Mouse (Mus musculus) yolk sac, embryonic 10.5 days (tissue): ENCODE data around the gene Akr1d1.

Experiments used
- DNase-seq: peaks from one replicate; pipeline ENCODE4 v3.0.0-alpha.2; 2017; ENCODE audit warnings: low spot score

Gene Akr1d1

DNA sequence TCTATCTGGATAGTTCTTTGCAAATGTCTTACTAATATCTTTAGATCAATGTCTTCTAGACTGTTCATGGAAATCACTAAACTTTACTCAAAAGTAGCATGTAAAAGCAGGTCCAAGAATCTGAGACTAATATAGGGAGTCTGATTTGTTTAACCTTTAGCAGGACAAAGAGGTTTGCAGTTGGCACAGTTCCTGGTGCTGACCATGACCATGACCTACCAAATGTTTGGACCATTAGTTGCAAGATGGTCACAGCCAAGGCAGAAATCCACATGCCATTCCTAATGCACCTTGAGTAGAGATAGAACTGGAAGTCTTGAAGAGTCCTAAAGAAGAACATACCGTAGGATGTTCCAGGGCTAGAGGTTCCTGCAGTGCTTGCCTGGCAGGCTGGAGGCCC is 37.4 kb downstream of the Akr1d1 start:
- DNase-seq, result no peak

GRCm38 (mm10) chr6:37571939-37572338 is 42.0 kb downstream of the Akr1d1 start:
- DNase-seq, result no peak

DNA sequence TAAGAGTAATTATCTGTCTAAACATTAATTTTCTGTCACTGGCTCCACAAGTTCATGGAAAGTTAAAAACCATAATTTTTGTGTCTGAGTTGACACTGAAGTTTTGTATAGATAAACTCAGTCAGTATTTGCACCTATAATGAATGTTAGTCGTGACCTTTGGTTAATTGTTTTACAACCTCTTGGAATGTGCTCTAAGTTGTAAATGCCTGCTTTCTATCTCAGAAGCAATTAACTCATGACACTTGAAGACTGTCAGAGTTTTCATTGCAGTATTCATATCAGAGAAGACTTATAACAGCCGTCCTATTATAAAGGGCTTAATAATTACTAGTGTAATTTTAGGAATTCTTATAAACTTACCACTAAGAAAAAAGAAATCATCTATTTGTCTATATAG is 43.0 kb downstream of the Akr1d1 start:
- no peak for DNase-seq

GRCm38 (mm10) chr6:37580476-37580875 is 50.5 kb downstream of the Akr1d1 start:
- DNase-seq, result no peak

DNA sequence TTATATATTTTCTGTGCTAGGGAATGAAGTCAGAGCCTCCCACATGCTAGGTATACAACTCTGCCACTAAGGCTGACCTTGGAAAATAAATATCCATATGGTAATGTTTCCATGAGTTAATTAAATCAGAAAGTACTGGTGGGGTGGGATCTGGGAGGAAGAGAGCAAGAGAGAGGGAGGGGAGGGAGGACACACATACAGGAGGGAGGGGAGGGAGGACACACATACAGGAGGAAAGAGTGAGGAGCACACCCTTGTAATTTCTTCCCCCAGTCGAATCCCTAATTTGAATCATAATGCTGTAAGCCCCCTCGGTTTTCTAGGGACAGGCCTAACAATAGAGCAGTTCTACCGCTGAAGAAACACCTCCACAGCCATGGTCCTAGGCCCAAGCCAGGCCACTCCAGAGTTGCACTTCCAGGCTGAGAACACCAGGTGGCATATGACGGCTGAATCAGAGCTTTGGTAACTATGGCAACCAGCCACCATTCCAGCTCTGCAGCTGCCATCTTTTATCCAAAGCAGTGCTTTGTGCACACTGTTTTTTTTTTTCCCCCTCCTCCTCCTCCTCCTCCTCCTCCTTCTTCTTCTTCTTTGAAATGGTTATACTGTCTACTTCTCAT is 59.5 kb downstream of the Akr1d1 start:
- peak; percentile 62 for DNase-seq

DNA sequence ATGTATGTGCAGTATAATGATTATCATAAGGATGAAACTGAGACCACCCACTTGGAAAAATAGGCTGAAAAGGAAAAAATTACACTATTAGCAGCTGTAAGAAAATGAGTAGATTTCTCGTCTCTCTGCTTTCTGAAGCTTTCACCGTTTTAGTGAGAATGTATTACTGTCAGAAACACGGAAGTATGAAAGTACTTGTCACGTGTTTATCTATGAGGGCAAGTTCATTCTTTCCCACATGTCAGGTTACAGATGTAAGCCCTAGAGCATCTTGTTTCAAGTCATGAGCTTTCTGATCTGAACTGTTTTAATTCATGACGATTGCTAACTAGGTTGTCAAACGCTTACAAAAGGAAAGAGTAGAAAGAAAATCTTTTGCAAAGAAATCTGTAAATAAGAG is 60.8 kb downstream of the Akr1d1 start:
- no peak for DNase-seq

- peak; percentile 70 for DNase-seq
Observed at GRCm38 (mm10) chr6:37592101-37593032, 62.4 kb downstream of the Akr1d1 start.

DNA sequence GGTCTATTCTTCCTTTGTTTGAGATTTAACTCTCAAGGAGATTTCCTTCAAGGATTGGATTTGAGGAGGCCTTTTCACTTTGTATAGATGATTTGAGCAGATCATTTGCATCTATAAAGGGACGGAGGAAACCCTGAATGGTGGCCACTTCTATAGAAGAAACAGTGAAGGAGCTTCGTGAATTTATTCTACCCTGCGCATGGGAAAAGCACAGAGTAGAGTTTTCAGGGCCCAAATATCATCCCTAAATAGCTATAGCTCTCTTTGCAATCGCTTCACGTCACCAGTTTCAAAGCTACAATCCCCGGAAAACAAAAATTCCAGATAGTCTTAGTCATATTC is 63.0 kb downstream of the Akr1d1 start:
- DNase-seq, result no peak

- DNase-seq, result no peak
Observed at GRCm38 (mm10) chr6:37593551-37594089, 63.6 kb downstream of the Akr1d1 start.

- no peak for DNase-seq
Observed at GRCm38 (mm10) chr6:37597088-37597487, 67.1 kb downstream of the Akr1d1 start.

- DNase-seq, result no peak
Observed at GRCm38 (mm10) chr6:37598033-37598432, 68.1 kb downstream of the Akr1d1 start.

GRCm38 (mm10) chr6:37600976-37601498 is 71.1 kb downstream of the Akr1d1 start:
- DNase-seq, result no peak

DNA sequence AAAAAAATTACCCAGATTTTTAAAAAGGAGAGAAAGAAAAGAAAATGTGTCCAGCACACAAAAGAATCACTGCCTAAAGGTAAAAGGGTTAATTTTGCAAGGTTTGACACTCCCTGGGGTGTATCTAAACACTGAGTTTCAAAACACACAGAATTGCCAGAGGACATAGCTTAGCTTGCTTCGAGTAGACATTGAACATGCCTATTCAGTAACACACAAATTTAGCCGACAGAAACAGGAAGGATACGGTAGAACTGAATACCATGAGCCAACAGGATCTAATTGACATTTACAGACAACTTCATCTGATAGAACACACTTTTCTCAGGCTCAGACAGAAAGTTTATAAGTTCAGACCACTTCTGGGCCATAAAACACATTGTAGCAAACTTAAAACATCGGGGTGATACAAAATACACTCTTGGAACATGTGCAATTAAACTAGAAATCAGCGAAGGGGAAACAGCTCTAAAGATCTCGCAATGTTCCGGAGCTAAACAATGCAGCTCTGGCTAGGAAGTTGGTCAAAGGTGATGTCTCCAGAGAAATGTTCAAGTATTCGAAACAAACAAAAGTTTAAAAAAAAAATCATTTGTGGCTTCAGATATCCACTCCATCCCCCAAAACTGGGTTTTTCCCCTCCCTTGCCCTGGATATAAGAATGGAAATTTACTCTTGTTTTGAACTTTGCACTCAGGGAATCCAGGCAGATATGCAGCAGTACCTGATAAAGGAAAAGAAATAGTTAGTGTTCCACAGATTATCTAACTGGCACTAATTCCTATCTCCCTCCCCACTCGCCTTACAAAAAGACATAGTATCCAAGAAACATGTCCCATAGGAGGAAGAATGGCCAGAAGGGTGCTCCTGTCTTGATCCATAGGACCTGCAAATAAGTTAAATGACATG is 73.1 kb downstream of the Akr1d1 start:
- DNase-seq, result no peak

DNA sequence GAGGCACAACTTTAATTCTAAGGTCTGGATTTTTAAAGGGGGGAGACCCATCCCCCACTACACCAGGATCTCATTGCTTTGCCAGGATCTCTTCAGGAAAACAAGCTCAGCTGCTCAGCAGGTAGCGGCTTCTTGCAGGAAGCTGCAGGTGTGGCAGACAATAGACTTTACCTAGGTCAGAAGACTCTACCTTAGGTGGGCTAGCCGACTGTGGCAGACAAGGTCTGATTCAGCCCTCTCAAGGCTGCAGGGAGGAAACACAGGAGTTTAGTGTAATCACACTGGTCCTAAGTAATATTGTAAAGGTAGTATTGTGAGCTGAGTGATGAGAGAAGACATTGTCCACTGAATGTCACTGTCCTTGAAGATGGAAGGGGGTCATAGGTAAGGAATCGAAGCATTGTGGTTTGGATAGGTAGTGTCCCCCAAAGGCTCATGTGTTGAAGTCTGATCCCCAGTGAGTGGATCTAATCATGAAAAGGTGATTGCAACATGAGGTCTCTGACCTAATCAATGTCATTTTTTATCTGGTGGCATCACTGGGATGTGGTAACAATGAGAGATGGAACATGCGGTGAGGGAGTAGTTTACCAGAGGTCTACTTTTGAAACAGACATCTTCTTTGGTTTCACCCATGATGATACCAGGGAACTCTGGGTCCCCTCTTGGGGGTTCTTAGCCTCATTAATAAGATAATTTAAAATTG is 74.4 kb downstream of the Akr1d1 start:
- no peak for DNase-seq

- DNase-seq, result no peak
Observed at GRCm38 (mm10) chr6:37604884-37605269, 74.9 kb downstream of the Akr1d1 start.

- no peak for DNase-seq
Observed at GRCm38 (mm10) chr6:37607511-37608289, 77.7 kb downstream of the Akr1d1 start.

GRCm38 (mm10) chr6:37612603-37613284 is 82.8 kb downstream of the Akr1d1 start:
- no peak for DNase-seq

- no peak for DNase-seq
Observed at GRCm38 (mm10) chr6:37615490-37615889, 85.5 kb downstream of the Akr1d1 start.

GRCm38 (mm10) chr6:37616136-37616535 is 86.2 kb downstream of the Akr1d1 start:
- DNase-seq, result no peak

GRCm38 (mm10) chr6:37617431-37618011 is 87.5 kb downstream of the Akr1d1 start:
- peak; percentile 60 for DNase-seq
